Mouse (Mus musculus): Measurements from ENCODE around the gene Cept1.

Cept1 gene

DNA sequence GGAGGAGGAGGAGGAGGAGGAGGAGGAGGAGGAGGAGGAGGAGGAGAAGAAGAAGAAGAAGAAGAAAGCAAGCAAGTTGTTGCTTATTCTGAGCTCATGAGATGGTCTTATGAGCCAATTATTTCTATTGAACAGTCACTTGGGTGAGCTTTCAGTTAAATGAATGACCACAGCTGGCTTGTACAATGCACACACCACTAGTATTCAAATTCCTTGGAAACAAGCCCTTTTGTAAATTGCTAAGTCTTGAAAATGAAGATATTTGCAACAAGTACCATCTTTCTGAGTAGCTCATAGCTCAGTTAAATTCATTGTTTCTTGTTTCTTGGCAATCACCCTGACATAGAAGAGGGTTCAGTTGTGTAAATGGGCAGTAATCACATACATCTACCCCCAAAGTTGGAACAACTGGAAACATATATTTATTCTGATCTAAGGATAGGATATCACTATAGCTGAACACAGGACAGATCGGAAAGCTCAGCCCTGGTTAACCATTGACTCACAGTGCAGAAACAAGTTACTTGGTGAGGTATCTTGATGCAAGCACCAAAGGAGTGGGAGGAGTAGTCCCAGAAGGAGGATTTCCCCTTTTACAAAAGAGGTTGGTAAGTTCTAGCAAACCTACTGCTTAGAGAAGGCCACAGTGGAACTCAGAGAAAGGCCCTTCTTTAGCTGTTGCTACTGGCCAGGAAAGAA, 52.1 kb downstream of the Cept1 start:
- DNase-seq (ENCODE audit: low read depth, low spot score): no peak

GRCm38 (mm10) chr3:106494417-106494950, 53.1 kb downstream of the Cept1 start:
- no peak for DNase-seq (ENCODE audit: low read depth, low spot score)

DNA sequence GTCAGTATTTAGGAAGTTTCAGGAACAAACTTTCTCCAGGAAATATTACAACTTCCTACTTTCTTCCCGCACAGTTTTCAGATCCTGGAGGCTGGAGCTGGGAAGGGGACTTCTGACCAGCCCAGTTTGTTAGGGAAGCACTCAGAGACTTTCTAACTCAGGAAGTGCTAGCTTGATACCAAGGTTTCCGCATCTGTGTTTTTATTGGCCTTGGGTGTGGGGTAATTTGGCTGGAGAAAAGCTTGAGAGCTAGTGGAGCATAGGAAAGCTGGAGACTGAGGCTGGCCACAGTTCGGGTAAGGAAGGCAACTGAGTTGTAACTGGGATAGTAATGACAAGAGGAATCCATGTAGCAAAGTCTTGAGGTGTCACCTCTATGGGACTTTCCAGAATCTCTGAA, 53.7 kb downstream of the Cept1 start:
- no peak for DNase-seq (ENCODE audit: low read depth, low spot score)

DNA sequence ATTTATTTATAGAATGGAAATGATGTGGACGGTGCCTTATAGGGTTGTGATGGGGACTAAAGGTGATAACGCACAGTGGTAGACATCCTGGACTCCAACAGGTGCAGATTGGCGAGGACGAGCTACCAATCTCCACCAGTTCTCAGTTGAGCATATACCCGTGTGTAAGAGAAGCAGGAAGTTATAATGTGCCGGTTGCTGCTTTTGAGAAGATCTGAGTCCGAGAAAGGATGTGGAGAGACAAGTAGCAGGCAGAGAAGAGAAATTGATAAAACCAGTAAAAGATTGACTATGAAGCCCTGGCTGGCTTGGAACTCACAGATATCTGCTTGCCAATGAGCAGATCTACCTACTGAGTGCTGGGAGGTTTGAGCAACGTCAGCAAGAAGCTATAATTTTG, 54.4 kb downstream of the Cept1 start:
- DNase-seq (ENCODE audit: low read depth, low spot score): no peak

DNA sequence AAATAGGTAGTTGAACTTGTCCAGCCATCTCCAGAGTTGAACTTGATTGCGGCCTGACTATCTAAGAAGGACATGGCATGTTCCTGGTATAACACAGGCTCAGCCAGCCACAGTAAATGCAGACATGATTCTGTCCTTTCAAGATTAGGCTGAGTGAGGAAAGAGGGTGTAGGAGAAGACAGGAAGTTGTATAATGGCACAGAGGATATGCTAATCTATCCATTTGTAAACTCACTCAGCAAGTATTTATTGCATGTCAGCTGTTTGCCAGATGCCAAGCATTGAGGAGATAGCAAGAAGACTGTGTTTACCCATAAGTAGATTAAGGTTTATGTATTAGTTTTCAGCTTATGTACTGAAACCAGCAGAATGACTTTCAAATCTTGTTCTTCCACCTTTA, 54.9 kb downstream of the Cept1 start:
- DNase-seq (ENCODE audit: low read depth, low spot score): no peak

DNA sequence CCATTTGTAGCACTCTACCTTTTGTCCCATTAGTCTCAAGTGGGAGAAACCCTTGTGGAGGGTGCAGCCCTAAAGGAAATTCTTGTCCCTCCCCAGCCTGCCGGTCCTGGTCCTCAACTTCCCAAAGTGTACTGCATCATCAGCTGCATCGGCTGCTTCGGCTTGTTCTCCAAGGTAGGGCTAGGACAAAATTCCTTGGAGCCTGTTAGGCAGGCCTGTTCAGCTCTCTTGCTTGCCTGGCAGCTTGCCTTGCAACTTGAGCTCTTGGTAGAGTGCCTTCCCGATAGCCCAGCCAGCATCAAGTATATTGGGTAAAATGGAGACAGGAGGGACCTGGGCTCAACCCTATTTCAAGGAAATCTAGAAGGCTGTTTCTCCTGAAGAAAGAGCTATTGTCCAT, 57.4 kb downstream of the Cept1 start:
- no peak for DNase-seq (ENCODE audit: low read depth, low spot score)

DNA sequence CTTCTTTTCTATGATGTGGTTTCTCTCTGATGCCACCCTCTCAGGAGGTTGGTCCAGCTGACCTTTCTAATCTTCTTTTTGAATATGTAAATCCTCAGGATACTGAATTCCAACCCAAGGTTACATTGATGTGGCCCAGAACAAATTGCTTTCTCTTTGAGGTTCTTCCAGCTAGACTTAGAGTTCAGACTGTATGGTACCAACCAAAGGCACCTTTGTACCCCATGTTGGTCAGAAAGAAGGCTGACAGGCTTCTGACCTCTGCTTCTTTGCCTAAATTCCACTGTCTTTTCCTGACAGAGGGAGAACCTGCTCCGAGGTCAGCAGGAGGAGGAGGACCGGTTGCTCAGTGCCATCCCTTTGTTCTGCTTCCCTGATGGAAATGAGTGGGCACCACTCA, 60.1 kb downstream of the Cept1 start:
- no peak for DNase-seq (ENCODE audit: low read depth, low spot score)

GRCm38 (mm10) chr3:106485810-106486209, 61.8 kb downstream of the Cept1 start:
- DNase-seq (ENCODE audit: low read depth, low spot score): no peak

DNA sequence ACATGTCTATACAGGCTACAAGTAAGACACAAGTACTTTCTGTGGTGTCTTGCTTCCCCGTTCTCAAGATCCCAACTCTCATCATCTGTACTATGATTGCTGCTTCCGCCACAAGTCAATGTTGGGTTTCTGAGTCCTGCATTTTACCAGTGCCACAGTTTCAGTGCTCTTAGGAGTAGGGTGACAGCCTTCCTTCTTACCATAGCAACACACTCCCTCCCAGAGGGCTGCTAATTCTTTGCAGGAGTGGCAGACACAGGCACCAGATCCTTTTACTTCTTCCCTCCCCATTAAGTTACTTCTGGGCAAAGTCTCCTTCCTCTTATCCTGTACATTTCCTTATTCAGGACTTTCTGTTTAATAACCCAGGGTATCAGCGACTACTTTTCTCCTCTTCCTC, 62.7 kb downstream of the Cept1 start:
- no peak for DNase-seq (ENCODE audit: low read depth, low spot score)

DNA sequence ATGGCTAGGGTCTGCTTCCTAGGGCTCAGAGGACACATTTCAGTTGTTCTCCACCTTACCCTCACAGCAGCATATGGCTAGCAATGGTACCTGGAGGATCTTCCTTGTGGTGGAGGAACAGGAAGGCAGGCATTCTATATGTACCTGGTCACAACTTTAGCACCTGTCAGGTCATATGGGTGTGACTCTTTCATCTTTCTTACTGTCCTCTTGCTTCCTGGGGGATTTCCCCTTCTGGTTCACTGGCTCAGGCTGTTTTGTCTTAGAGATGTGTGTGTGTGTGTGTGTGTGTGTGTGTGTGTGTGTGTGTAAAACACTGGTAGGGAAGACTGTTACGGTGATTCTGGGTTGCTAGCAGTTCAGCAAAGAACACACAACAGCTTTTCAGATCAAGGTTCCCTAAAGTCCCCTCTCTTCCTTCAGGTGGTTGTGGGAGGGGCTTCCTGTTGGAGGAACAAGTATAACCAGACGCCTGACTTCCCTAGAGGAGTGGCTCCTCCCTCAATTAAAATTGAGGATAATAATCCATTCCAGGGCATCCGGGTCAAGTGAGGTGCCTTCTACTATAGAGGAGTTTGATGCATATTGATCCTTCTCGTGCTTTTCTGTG, 63.7 kb downstream of the Cept1 start:
- DNase-seq (ENCODE audit: low read depth, low spot score): no peak

DNA sequence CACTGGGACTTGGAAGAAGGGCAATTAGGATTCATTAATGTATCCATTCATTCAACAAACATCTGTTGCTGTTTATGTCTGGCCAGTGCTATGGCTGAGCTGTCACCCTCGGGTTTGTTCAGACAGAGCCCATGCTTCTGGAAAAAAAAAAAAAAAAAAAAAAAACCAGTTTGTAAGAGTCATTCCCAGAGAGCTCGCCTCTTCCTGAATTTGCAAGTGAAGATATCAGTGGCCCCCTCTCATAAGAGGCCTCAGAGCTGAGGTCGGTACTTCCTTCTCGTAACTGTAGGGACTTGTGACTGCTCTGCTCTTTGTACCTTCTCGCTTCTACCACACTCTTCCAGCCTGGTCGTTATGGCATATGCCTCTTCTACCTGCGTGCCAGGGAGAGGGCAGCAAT, 64.3 kb downstream of the Cept1 start:
- DNase-seq (ENCODE audit: low read depth, low spot score): no peak

DNA sequence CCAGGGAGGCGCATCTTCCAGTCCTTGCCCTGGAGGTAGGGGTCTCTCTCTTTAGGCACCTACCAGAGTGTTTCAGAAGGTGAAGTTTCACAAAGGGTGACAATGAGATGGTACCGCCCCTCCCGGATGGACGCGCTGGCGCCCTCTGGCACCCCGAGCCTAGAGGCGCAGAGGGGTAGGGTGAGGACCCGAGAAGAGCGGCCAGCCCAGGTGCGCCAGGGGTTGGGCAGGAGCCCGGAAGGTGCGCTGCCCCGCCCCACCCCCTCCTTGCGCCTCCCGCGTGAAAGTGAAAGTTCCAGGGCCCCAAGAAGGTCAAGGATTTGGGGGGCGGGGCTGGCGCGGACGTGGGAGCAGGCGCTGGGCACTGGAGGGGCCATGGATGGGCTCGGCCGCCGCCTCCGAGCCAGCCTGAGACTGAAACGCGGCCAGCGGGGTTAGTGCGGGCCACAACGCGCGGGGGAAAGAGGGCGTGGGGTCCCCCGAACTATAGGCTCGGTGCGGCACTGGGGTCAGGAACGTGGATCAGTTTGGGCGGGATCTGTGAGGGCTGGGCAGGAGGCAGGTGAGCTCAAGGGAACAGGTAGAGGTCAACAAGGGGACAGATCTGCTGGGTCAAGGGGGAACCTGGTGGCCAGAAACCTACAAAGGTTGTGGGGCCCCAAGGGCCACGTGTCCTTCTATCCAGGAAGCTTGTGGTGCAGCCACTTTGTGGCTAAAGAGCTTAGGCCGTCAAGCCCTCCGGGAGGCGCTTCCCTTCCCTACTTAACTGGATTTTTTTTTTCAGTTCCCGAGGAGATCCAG, 65.1 kb downstream of the Cept1 start, which contains the start of gene Dennd2d:
TSS of gene Dennd2d (plus strand) at position 125 of the 801 bp plus-strand sequence.
- no peak for DNase-seq (ENCODE audit: low read depth, low spot score)

- no peak for DNase-seq (ENCODE audit: low read depth, low spot score)
Observed at GRCm38 (mm10) chr3:106476863-106477262, 70.7 kb downstream of the Cept1 start.

DNA sequence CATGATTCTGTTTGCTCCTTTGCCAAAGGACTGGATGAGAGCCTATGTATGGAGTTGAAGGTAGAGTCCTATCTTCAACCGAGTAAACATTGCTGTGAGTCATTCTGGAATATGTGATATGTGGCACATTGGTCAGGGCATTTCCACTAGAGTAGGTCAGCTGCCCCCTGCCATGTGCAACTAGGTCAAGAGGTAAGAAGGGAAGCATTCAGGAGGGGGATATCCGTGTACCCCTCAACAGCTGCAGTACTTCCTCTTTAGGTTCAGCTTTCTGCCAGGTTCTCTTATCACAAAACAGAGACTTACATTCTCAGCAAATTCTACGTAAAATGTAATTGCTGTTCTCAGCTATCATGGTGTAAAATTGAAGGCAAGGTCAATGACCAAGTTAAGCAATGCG, 73.4 kb downstream of the Cept1 start:
- no peak for DNase-seq (ENCODE audit: low read depth, low spot score)

GRCm38 (mm10) chr3:106464750-106465149, 82.9 kb downstream of the Cept1 start:
- DNase-seq (ENCODE audit: low read depth, low spot score): no peak

DNA sequence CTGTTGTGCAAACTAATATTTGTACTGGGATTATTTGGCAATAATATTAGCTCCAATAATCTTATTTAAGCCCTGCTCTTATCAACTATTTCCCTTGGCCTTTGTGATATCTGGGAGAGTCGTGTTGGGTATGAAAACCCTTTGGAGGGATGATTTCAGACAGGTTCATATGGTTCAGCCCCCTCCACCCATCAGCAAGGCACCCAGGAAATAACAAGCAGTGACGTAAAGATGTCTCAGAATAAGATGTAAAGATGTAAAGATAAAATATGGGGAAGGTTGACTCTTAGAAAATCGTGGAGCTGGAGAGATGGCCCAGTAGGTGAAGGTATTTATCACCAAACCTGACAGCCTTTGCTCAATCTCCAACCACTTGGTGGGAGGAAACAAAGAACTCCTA, 85.1 kb downstream of the Cept1 start:
- no peak for DNase-seq (ENCODE audit: low read depth, low spot score)

- no peak for DNase-seq (ENCODE audit: low read depth, low spot score)
Observed at GRCm38 (mm10) chr3:106462059-106462470, 85.5 kb downstream of the Cept1 start.

DNA sequence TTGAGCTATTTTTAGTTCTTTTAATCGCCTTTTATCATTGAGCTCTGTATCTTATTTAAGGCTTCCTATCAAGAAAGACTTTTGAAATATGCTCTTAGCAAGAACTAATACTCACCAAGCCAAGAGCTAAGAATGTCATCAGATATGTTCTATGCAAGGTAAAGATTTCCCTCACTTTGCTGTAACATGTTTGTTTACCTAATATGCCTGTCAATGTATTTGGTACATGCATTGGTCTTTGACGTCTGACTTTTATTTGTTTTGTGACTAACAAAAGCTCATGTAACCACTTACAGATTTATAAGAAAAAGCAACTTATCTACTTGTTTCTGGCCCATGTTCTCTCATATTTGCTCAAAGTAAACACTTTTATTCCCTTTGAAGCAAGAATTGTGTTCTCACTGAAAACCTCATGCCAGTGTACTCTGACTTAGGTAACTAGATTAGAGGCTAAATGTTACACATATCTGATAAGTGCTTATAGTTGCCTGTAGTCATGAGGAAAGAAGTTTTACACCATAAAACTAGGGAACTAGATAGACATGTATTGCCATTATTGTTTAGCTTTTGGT, 90.2 kb downstream of the Cept1 start:
- no peak for DNase-seq (ENCODE audit: low read depth, low spot score)

GRCm38 (mm10) chr3:106452616-106453015, 95.0 kb downstream of the Cept1 start:
- DNase-seq (ENCODE audit: low read depth, low spot score): no peak

All from retina, adult 2 months (tissue).